Mouse (Mus musculus) neural tube, embryonic 13.5 days (tissue): ENCODE data around the gene Efhd2. TPM values are rescaled to one million over a fixed set of nuclear protein-coding genes. Genes with fewer than 3 reads are reported as not detected.
A peak's percentile ranks its signal among the peaks of the same experiment; 100 is the strongest.

Experiments used
- ATAC-seq: fragments of 200-750 bp; cut with Nextera tagmentation; 2 replicates; pipeline ENCODE4 v1.8.0; 2017; ENCODE audit warnings: low read depth, mild to moderate bottlenecking, moderate TSS enrichment, moderate library complexity
- H3K27ac ChIP-seq: fragments of 300-500 bp; sonication (generic); replicated peaks from 2 replicates; pipeline ENCODE4 v1.5.1; 2015; ENCODE audit warnings: moderate library complexity, mild to moderate bottlenecking, inconsistent platforms
- H3K27me3 ChIP-seq: fragments of 300-500 bp; sonication (generic); 2 replicates; pipeline ENCODE4 v1.6.1; 2015; ENCODE audit warnings: mild to moderate bottlenecking, inconsistent platforms
- H3K36me3 ChIP-seq: fragments of 300-500 bp; sonication (generic); 2 replicates; pipeline ENCODE4 v1.6.1; 2015; ENCODE audit warnings: mild to moderate bottlenecking, inconsistent platforms
- H3K4me1 ChIP-seq: fragments of 300-500 bp; sonication (generic); replicated peaks from 2 replicates; pipeline ENCODE4 v1.6.1; 2015; ENCODE audit warnings: inconsistent platforms
- H3K4me2 ChIP-seq: fragments of 300-500 bp; sonication (generic); 2 replicates; pipeline ENCODE4 v1.6.1; 2015; ENCODE audit warnings: inconsistent platforms, mild to moderate bottlenecking, moderate library complexity
- H3K4me3 ChIP-seq: fragments of 300-500 bp; sonication (generic); 2 replicates; pipeline ENCODE4 v1.5.1; 2015; ENCODE audit warnings: mild to moderate bottlenecking, inconsistent platforms
- H3K9ac ChIP-seq: fragments of 300-500 bp; sonication (generic); 2 replicates; pipeline ENCODE4 v1.6.1; 2015; ENCODE audit warnings: moderate library complexity, mild to moderate bottlenecking, inconsistent platforms
- H3K9me3 ChIP-seq: fragments of 300-500 bp; sonication (generic); 2 replicates; pipeline ENCODE4 v1.6.1; 2016; ENCODE audit warnings: inconsistent platforms
- WGBS: fragments of 180-500 bp; shearing (Covaris S2); methylation state at CpG from one replicate; pipeline ENCODE4 v1.1.7; 2015; 5-methylcytosine and 5-hydroxymethylcytosine counted together
- polyA plus RNA-seq: library from polyadenylated mRNA; unstranded; fragments of >200 nt; fragmentation: Nextera tagmentation; extraction: Ambion mirVana; gene quantifications from 2 replicates; pipeline ENCODE4 v1.2.1, GENCODE M21; 2015

Efhd2 gene
- polyA plus RNA-seq: 65.7 and 67.1 TPM in 2 replicates

- peak within 1 kb of the TSS; percentile 70 for H3K4me3 ChIP-seq
- H3K4me2 ChIP-seq: peak within 1 kb of the TSS; percentile 92
- H3K4me1 ChIP-seq: peaks cover 56% of the 10 kb centered on the region
- WGBS: under 1% methylated on average over 60 of the region's 73 CpGs
- no peaks in the 10 kb centered on the region; the same call in 1 of the 2 replicates for H3K27me3 ChIP-seq
- no peaks in the 10 kb centered on the region for H3K36me3 ChIP-seq
- H3K9me3 ChIP-seq: no peaks in the 10 kb centered on the region
- peak within 1 kb of the TSS; percentile 91 for H3K9ac ChIP-seq
- peak within 1 kb of the TSS; percentile 67 for H3K27ac ChIP-seq
- peak; percentile 88 for ATAC-seq
Measured at GRCm38 (mm10) chr4:141874601-141875460, at the start of gene Efhd2. Efhd2 (minus strand) TSS chr4:141874920.

GRCm38 (mm10) chr4:141923961-141924360, 49.2 kb upstream of the Efhd2 start:
- Histone ChIP-seq H3K27ac (no peak overlapping the region), H3K27me3 (no peaks in the 10 kb centered on the region), H3K9me3 (no peaks in the 10 kb centered on the region), H3K4me2 (no peak overlapping the region), H3K36me3 (no peaks in the 10 kb centered on the region), H3K4me1 (peaks cover under 1% of the 10 kb centered on the region), H3K9ac (no peak overlapping the region), H3K4me3 (no peak overlapping the region)
- no peak for ATAC-seq
- 87% methylated on average over 11 of the region's 11 CpGs for WGBS

GRCm38 (mm10) chr4:141920391-141920790, 45.7 kb upstream of the Efhd2 start:
- no peak for ATAC-seq
- H3K4me3 ChIP-seq: no peak overlapping the region
- H3K4me1 ChIP-seq: no peaks in the 10 kb centered on the region
- no peak overlapping the region for H3K4me2 ChIP-seq
- H3K27ac ChIP-seq: no peak overlapping the region
- H3K27me3 ChIP-seq: no peaks in the 10 kb centered on the region
- WGBS: 85% methylated on average over 10 of the region's 10 CpGs
- H3K36me3 ChIP-seq: no peaks in the 10 kb centered on the region
- H3K9ac ChIP-seq: no peak overlapping the region
- H3K9me3 ChIP-seq: no peaks in the 10 kb centered on the region

GRCm38 (mm10) chr4:141917735-141918419, 43.2 kb upstream of the Efhd2 start:
- Histone ChIP-seq H3K27ac (no peak overlapping the region), H3K36me3 (no peaks in the 10 kb centered on the region), H3K9me3 (no peaks in the 10 kb centered on the region), H3K27me3 (no peaks in the 10 kb centered on the region), H3K4me3 (no peak overlapping the region), H3K9ac (no peak overlapping the region), H3K4me2 (no peak overlapping the region), H3K4me1 (peaks cover 9% of the 10 kb centered on the region)
- no peak for ATAC-seq
- WGBS: 67% methylated on average over 7 of the region's 7 CpGs

- H3K27ac ChIP-seq: no peak overlapping the region
- ATAC-seq: no peak
Measured at GRCm38 (mm10) chr4:141914040-141914439, 39.3 kb upstream of the Efhd2 start.

GRCm38 (mm10) chr4:141913201-141913993, 38.7 kb upstream of the Efhd2 start:
- Histone ChIP-seq H3K9ac (no peak overlapping the region), H3K36me3 (no peaks in the 10 kb centered on the region), H3K4me1 (peaks cover 9% of the 10 kb centered on the region), H3K4me2 (no peak overlapping the region), H3K9me3 (no peaks in the 10 kb centered on the region), H3K4me3 (no peak overlapping the region), H3K27ac (peak overlapping the region; percentile 59; the same call in 1 of the 2 replicates), H3K27me3 (no peaks in the 10 kb centered on the region)
- WGBS: 83% methylated on average over 13 of the region's 13 CpGs
- no peak for ATAC-seq

More at GRCm38 (mm10) chr4:141914040-141914439, 39.3 kb upstream of the Efhd2 start:
- H3K9ac ChIP-seq: no peak overlapping the region
- H3K4me3 ChIP-seq: no peak overlapping the region
- WGBS: 41% methylated on average over 7 of the region's 7 CpGs
- H3K4me2 ChIP-seq: no peak overlapping the region
- H3K36me3 ChIP-seq: no peaks in the 10 kb centered on the region
- no peaks in the 10 kb centered on the region for H3K27me3 ChIP-seq
- peaks cover 9% of the 10 kb centered on the region for H3K4me1 ChIP-seq
- no peaks in the 10 kb centered on the region for H3K9me3 ChIP-seq

- no peaks in the 10 kb centered on the region for H3K27me3 ChIP-seq
- WGBS: 86% methylated on average over 9 of the region's 9 CpGs
Measured at GRCm38 (mm10) chr4:141904710-141905109, 30.0 kb upstream of the Efhd2 start.

GRCm38 (mm10) chr4:141902479-141902858, 27.7 kb upstream of the Efhd2 start:
- H3K4me3 ChIP-seq: no peak overlapping the region
- no peak overlapping the region for H3K4me2 ChIP-seq
- H3K4me1 ChIP-seq: peaks cover 59% of the 10 kb centered on the region
- no peaks in the 10 kb centered on the region for H3K27me3 ChIP-seq
- no peaks in the 10 kb centered on the region for H3K36me3 ChIP-seq
- no peak overlapping the region for H3K9ac ChIP-seq
- 73% methylated on average over 8 of the region's 8 CpGs for WGBS
- ATAC-seq: no peak
- peak overlapping the region; percentile 90 for H3K27ac ChIP-seq
- no peaks in the 10 kb centered on the region for H3K9me3 ChIP-seq

More at GRCm38 (mm10) chr4:141904710-141905109, 30.0 kb upstream of the Efhd2 start:
- H3K4me2 ChIP-seq: no peak overlapping the region
- H3K9ac ChIP-seq: no peak overlapping the region
- H3K9me3 ChIP-seq: no peaks in the 10 kb centered on the region
- peaks cover 36% of the 10 kb centered on the region for H3K4me1 ChIP-seq
- no peaks in the 10 kb centered on the region for H3K36me3 ChIP-seq
- no peak overlapping the region for H3K27ac ChIP-seq
- ATAC-seq: no peak
- H3K4me3 ChIP-seq: no peak overlapping the region

GRCm38 (mm10) chr4:141901711-141902478, 27.2 kb upstream of the Efhd2 start:
- ATAC-seq: peak; percentile 74
- Histone ChIP-seq H3K36me3 (no peaks in the 10 kb centered on the region), H3K4me1 (peaks cover 65% of the 10 kb centered on the region), H3K4me3 (no peak overlapping the region), H3K4me2 (peak overlapping the region; percentile 25), H3K9ac (peak overlapping the region; percentile 46), H3K9me3 (no peaks in the 10 kb centered on the region), H3K27me3 (no peaks in the 10 kb centered on the region), H3K27ac (peak overlapping the region; percentile 90)
- WGBS: 18% methylated on average over 17 of the region's 17 CpGs

GRCm38 (mm10) chr4:141900421-141900820, 25.7 kb upstream of the Efhd2 start:
- Histone ChIP-seq H3K27ac (peak overlapping the region; percentile 90), H3K9ac (no peak overlapping the region), H3K27me3 (no peaks in the 10 kb centered on the region), H3K4me3 (no peak overlapping the region), H3K36me3 (no peaks in the 10 kb centered on the region), H3K4me1 (peaks cover 79% of the 10 kb centered on the region), H3K9me3 (no peaks in the 10 kb centered on the region), H3K4me2 (no peak overlapping the region)
- no peak for ATAC-seq
- WGBS: 56% methylated on average over 11 of the region's 11 CpGs

GRCm38 (mm10) chr4:141899936-141900335, 25.2 kb upstream of the Efhd2 start:
- H3K36me3 ChIP-seq: no peaks in the 10 kb centered on the region
- no peak overlapping the region for H3K4me2 ChIP-seq
- peak; percentile 15 for ATAC-seq
- peaks cover 83% of the 10 kb centered on the region for H3K4me1 ChIP-seq
- H3K27me3 ChIP-seq: no peaks in the 10 kb centered on the region
- no peak overlapping the region for H3K4me3 ChIP-seq
- no peaks in the 10 kb centered on the region for H3K9me3 ChIP-seq
- 4% methylated on average over 8 of the region's 8 CpGs for WGBS
- no peak overlapping the region for H3K9ac ChIP-seq
- H3K27ac ChIP-seq: peak overlapping the region; percentile 85
